Mouse (Mus musculus) Patski (cell line): ENCODE measurements at regions not wholly inside any gene's neighbourhood (a gene's known extent, or its start where the extent isn't known, plus 50 kb on each side); places are given as distances from the start of the nearest gene placed in this dataset.

Experiments used
- ATAC-seq: fragments of 100-300 bp; one replicate; pipeline ENCODE4 v1.8.0; 2021
- CTCF ChIA-PET: fragments of 350-600 bp; sonication (Branson Sonifier 250); formaldehyde crosslinking; loops from one replicate; lab custom pipeline; 2022; ENCODE audit warnings: inconsistent platforms; lab: Charles Lee
- POLR2A ChIA-PET: fragments of 350-600 bp; sonication (Branson Sonifier 250); formaldehyde crosslinking; loops from one replicate; lab custom pipeline; 2022; ENCODE audit warnings: antibody characterized with exemption, inconsistent platforms; lab: Charles Lee
- DNase-seq: peaks from one replicate; pipeline ENCODE4 v3.0.0-alpha.2; 2011; ENCODE audit warnings: low read depth, low spot score
- H3K27me3 ChIP-seq: fragments of 371-371 bp; one replicate; pipeline ENCODE4 v1.5.1; 2021
- CTCF ChIP-seq: fragments of 100-300 bp; IDR thresholded peaks from one replicate; pipeline ENCODE4 v1.5.1; 2021
- in situ Hi-C: fragments of 300-500 bp; cut with MboI; formaldehyde crosslinking; loops from 3 replicates; pipeline ENCODE4 v1.11.1; 2018; ENCODE audit warnings: low pct_unique_long_range_greater_than_20kb, mixed read lengths

DNA sequence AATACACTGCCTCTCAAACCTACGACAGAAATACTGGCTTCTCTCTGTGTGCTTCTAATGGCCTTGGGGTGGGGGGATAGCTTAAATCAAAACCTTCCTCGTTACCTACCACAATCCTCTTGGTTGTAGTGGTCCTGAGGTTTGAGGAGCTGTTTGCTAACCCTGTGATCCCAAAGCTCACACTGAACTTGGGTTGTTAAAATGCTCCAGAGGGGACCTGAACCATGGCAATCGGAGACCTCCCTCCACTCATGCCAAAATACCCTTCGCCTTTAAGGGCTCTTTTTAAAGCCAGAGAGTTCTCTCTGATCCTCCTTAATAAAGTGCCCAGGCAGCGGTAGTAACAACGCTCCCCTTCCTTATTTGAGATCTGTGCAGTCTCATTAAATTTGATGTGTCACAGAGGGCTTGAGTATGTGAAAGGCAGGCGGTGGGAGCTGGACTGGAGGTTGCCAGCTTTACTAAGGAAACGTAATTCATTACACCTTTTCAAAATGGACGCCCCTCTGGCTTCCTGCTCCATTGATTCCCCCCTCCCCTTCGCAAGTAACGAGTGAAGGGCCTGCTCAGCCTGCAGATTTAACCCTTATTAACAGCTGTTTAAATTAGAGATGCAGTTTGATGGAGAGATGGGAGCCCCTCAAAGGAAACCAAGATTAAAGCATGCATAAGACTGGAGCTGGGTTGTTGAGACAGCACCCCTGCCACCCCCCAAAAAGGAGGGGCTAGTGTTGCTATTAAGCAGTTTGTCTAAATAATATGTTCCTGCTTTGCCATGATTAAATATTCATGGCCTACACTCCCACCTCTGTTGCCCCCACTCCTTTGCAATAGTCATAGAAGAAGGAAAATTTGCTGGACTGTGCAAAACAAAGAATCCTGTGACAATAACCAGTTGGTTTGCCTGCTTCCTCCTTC lies 289.4 kb downstream of the Sorl1 start:
- ATAC-seq (no peak), DNase-seq (no peak)
- ChIA-PET CTCF (interaction anchor here (0.6 to 1.6 kb wide), 3 partner anchors 11 to 255 kb away, joined by 3 read pairs; no protein-coding TSS in a partner anchor), POLR2A (interaction anchor here (0.6 kb wide), 1 partner anchor 246 kb away, joined by 3 read pairs; no protein-coding TSS in a partner anchor)
- H3K27me3 ChIP-seq = no peaks in the 10 kb centered on the region
- in situ Hi-C loops = no loop called here
- TF ChIP-seq CTCF = no peak

DNA sequence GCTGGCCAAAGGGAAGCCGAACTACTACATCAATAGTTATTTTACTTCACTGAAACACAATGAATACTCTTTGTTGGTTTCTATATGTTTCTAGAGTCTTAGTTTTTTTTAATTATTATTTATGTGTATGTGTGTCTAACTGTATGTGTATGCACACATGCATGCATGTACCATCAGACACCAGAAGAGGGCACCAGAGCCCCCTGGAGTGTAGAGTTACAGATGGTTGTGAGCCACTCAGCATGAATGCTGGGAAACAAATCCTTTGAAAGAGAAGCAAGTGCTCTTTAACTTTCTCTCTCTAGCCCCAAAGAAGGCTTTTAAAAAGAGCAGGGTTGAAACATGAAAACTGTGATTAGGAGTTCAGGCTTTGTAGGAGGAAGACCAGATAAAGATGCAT lies 290.7 kb downstream of the Sorl1 start:
- peak; percentile 38 for TF ChIP-seq CTCF
- in situ Hi-C loops = no loop called here
- no peak for DNase-seq
- no peak for ATAC-seq
- ChIA-PET CTCF (no interaction called here), POLR2A (no interaction called here)
- no peaks in the 10 kb centered on the region for H3K27me3 ChIP-seq

DNA sequence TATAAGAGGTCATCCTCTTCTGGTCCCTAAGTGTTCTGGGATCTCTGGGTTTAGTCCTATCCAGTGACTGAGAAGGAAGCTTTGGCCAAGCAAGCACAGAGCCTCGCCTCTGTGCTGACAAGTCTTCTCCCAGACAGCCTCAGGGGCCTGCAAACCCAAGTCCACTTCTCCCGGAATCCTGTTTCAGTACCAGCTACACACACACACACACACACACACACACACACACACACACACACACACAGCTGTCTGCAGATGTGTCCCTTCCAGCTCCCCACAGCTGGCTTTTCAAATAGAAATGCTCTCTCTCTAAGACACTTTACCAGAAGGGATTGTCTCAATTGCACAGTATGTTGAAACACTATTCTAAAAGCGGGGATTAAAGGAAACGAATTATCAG lies 296.7 kb downstream of the Sorl1 start:
- ChIA-PET POLR2A (no interaction called here), CTCF (no interaction called here)
- TF ChIP-seq CTCF = no peak
- H3K27me3 ChIP-seq = no peaks in the 10 kb centered on the region
- DNase-seq (no peak), ATAC-seq (no peak)
- in situ Hi-C loops = no loop called here

DNA sequence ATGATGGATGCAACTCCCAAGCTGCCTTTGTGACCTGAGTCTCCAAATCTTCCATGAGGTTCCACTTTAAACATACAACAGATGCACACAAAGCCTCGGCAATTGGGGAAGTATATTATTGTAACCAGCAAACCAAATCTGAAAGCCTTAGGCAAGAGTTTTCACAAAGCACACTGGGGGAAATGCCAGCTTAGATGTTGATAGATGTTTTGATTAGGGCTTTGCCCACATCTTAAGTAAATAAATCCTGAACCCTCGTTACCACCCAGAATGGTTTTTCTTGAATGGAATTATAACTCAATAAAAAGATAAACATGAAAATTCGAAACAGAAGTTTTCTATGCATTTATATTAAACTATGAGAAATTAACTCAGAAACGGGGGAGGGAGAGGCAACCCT lies 302.7 kb downstream of the Sorl1 start:
- no peaks in the 10 kb centered on the region for H3K27me3 ChIP-seq
- ChIA-PET POLR2A (no interaction called here), CTCF (interaction anchor here (1.0 kb wide), 1 partner anchor 9 kb away, joined by 3 read pairs; no protein-coding TSS in a partner anchor)
- no peak for TF ChIP-seq CTCF
- ATAC-seq (no peak), DNase-seq (no peak)
- in situ Hi-C loops = no loop called here

DNA sequence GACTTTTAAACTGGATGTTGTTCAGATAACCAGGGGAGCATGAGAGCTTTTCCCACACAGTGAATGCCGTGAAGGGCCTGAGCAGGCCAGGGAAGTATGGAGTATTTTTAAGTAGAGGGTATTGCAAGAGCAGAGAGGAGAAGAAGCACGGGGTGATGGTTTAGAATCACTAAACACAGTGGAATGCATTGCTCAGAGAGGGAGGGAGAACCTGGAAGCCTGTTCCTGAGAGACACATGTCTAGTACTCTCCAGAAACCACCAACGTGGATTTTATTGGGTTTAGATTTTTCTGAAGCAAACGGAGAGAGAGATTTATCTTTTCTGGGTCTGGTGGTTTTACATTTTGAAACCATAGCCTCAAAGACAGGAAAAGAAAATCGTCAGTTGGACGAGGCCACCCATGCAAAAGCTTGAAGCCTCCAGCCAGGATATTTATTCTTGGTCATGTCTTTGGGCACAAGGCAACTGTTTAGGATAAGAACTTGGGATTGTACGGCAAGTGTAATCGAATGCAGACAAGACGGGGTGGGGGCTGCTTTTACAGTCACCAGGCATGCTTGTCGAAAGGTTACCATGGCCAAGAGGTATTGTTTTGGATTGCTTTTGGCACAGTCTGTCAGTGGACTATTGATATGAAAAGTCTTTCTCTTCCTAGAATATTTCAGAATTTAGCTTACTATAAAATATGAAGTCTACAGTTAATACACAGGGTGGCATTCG lies 306.2 kb downstream of the Sorl1 start:
- CTCF ChIA-PET = no interaction called here
- ATAC-seq (no peak), DNase-seq (no peak)
- no peaks in the 10 kb centered on the region for H3K27me3 ChIP-seq
- POLR2A ChIA-PET = interaction anchor here (0.5 to 0.6 kb wide), 3 partner anchors 61 to 378 kb away, joined by 3 to 8 read pairs (median 7); no protein-coding TSS in a partner anchor
- TF ChIP-seq CTCF = no peak
- in situ Hi-C loops = no loop called here

DNA sequence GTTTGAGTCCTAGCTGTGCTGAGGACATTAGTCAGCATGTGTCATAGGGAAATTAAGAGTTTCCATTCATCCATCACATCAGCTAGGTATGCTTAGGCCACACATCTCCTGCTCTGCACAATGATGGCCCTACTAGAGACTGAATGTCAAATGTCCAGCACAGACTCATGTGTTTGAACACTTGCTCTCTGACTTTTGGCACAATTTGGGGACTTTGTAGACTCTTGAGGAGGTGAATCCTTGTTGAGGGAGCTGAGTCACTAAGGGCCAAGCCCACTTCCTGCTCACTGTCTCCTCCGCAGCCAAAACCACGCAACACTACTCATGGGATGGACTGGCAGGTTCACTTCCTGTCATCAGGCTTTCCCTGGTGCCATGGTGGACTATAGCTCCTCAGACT lies 308.2 kb downstream of the Sorl1 start:
- DNase-seq (no peak), ATAC-seq (no peak)
- TF ChIP-seq CTCF = no peak
- in situ Hi-C loops = no loop called here
- no peaks in the 10 kb centered on the region for H3K27me3 ChIP-seq
- ChIA-PET POLR2A (no interaction called here), CTCF (no interaction called here)

DNA sequence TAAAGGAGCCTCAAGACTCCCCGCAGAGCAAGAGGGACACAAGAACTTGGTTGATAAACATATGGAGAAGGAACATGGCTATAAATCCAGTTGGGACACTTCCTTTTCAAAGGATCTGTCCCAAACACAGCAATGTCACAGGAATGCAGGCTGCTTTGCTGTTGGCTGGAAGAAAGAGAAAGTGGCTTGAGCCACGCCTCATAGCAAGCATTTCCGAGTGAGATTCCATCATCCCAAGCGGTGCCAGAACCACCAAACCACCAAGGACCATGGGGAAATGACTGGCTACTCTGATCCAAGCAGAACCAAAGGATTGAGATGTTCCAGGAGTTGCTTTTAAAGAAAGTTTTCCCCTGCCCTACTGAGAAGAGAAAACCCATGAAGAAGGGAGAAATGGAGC lies 314.8 kb downstream of the Sorl1 start:
- in situ Hi-C loops = loop anchor here (5.0 to 10.0 kb wide), 3 partner anchors 138 to 324 kb away; no protein-coding TSS in a partner anchor

DNA sequence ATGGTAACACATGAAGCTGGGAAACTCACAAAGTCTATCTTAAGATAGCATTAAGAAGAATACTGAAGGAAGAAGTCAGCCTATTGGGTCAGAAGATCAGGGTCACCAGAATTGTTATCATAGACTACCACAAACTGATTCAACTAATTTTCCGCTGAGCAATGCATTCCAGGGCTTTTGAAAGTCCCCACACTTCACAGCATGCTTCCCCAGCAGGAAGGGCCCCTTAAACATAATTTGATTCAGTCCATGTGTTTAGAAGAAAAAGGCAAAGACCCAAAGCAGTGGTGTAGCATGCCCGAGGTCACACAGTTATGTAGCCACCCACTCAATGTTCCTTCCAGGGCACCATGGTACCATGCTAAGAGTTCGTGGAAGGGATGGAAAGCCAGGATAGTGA lies 315.3 kb downstream of the Sorl1 start:
- DNase-seq (no peak), ATAC-seq (no peak)
- TF ChIP-seq CTCF = no peak
- no peaks in the 10 kb centered on the region for H3K27me3 ChIP-seq
- ChIA-PET CTCF (interaction anchor here (1.0 to 1.4 kb wide), 2 partner anchors 13 to 79 kb away, joined by 3 read pairs; no protein-coding TSS in a partner anchor), POLR2A (interaction anchor here (0.6 kb wide), 1 partner anchor 200 kb away, joined by 4 read pairs; no protein-coding TSS in a partner anchor)
- in situ Hi-C loops = loop anchor here (5.0 to 10.0 kb wide), 3 partner anchors 139 to 324 kb away; no protein-coding TSS in a partner anchor

More for the DNA sequence above, 314.8 kb downstream of the Sorl1 start:
- ChIA-PET POLR2A (no interaction called here), CTCF (interaction anchor here (1.4 kb wide), 1 partner anchor 78 kb away, joined by 3 read pairs; no protein-coding TSS in a partner anchor)
- no peaks in the 10 kb centered on the region for H3K27me3 ChIP-seq
- ATAC-seq (no peak), DNase-seq (no peak)
- no peak for TF ChIP-seq CTCF

DNA sequence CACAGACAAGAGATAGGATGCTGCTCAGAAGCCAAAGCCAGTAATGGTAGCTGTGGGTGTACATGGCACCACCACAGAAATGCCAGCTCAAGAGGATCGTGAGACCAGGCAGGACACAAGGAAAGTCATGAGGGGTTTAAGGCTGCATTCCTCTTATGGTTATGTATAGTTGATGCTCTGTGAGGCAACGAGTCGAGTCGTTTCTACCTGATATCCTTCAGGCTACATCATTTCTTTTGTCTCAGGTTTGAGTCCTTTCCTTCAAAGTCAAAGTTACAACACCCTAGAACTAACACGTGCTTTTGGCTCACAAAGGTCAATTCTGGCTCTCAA lies 317.8 kb downstream of the Sorl1 start:
- no peak for ATAC-seq
- no peaks in the 10 kb centered on the region for H3K27me3 ChIP-seq
- ChIA-PET CTCF (no interaction called here), POLR2A (no interaction called here)
- TF ChIP-seq CTCF = no peak
- DNase-seq = no peak
- in situ Hi-C loops = loop anchor here (5.0 to 10.0 kb wide), 3 partner anchors 141 to 321 kb away; no protein-coding TSS in a partner anchor

DNA sequence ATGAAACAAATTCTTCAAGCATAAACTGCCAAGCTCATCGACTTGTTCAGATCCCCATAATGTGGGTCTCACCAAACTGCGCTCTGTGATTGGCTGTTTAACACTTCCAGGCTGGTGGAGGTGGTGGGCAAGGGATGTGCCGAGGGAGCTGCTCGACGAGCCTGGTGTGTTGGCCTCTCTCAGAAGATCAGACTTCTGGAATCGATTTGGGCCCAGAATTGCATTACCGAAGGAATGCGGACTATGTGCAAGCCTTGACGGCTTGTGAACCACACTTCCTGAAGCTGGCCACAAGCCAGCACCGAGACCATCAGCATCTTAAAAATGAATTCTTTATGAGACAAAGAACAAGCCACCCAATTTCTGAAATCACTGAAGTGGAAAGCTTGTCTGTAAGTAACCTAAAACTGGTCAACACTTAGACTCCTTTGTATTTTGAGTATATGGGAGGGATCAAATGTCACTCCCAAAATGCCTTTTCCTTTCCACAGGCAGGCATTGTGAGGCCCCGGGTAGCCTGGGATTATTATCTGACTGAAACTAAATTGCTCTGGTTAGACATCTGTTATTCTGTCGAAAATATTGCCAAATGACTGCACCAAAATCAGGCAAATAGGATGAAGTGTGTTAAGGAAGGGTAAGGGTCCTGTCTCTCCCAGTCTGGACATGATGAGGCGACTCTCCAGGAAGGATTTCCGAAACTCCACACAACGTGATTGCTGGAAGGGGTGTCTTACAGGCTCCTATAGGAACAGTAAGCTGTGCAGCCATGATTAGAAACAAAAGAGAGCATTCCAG lies 318.4 kb downstream of the Sorl1 start:
- ATAC-seq (peak; percentile 69), DNase-seq (no peak)
- CTCF ChIA-PET = interaction anchor here (0.9 to 1.3 kb wide), 3 partner anchors 18 to 218 kb away, joined by 3 read pairs; no protein-coding TSS in a partner anchor

More for the DNA sequence above, 318.4 kb downstream of the Sorl1 start:
- POLR2A ChIA-PET = interaction anchor here (1.1 kb wide), 1 partner anchor 224 kb away, joined by 4 read pairs; no protein-coding TSS in a partner anchor
- in situ Hi-C loops = loop anchor here (5.0 to 10.0 kb wide), 3 partner anchors 142 to 321 kb away; no protein-coding TSS in a partner anchor
- no peaks in the 10 kb centered on the region for H3K27me3 ChIP-seq
- no peak for TF ChIP-seq CTCF
